Mouse (Mus musculus): Measurements from ENCODE around the gene Tbxa2r. TPM values are rescaled to one million over a fixed set of nuclear protein-coding genes. Genes with fewer than 3 reads are reported as not detected.
A peak's percentile ranks its signal among the peaks of the same experiment; 100 is the strongest.

Gene Tbxa2r
- polyA plus RNA-seq, 1 experiment from 2014 or later, result 25.3 TPM

DNA sequence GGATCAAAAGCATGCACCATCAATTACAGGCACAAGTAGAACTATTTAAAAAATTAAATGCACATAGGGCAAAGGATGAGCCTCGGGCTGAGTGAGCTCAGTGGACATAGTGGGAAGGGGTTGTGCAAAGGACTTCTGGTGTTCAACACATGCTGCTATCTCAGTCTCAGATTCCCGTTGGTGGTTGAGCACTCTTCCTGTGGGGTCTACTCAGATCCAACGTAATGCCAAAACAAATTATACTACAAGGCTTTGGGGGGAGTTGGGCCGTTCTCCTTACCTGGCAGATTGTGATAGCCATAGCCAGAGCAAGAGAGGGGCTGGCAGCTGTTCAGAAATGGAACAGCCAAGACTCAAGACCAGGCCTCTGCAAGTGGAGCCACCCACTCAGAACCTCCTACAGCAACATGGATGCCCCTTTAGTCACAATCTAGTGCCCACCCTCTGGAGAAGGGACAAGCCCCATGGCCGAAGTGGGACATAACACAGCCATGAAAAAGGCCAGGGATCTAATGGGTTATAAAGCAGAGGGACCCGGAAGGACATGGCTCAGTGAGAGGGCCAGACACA, 51.4 kb downstream of the Tbxa2r start:
- Histone ChIP-seq H3K27ac (no peak overlapping the region; the same call in 1 of the 2 replicates), H3K4me1 (peaks cover 23% of the 10 kb centered on the region)

DNA sequence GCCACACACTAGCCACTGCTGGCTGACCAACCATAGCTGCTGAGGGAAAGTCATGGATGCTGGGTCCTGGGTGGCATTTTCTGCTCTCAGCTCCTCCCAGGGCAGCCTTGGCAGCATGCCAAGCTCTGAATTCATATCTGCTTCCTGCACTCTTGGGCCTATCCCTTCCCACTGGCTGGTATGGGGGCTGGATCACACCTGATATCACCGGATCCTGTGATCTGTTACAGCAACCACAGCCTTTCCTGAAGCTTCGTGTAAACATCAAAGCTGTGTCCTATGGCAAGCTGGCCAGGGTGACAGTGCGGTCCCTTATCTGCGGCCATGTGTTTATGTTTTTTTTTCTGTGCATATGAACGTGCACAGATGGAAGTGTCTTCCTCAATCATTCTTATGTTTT, 53.5 kb downstream of the Tbxa2r start:
- Histone ChIP-seq H3K4me1 (peaks cover 14% of the 10 kb centered on the region), H3K9me3 (no peaks in the 10 kb centered on the region), H3K27me3 (replicated peaks) (no peaks in the 10 kb centered on the region), H3K4me3 (replicated peaks) (no peak overlapping the region), H3K36me3 (peaks cover 14% of the 10 kb centered on the region; the same call in 1 of the 2 replicates), H3K4me2 (no peak overlapping the region), H3K27ac (peak overlapping the region; percentile 50; the same call in 1 of the 2 replicates), H3K9ac (no peak overlapping the region)
- 58% methylated on average over 5 of the region's 5 CpGs for WGBS
- peak; percentile 40; the same call in 1 of the 2 replicates for ATAC-seq (ENCODE audit: insufficient read depth, low FRiP score, low read depth)

More for the DNA sequence above, 51.4 kb downstream of the Tbxa2r start:
- Histone ChIP-seq H3K27me3 (replicated peaks) (no peaks in the 10 kb centered on the region), H3K9me3 (no peaks in the 10 kb centered on the region), H3K4me2 (no peak overlapping the region), H3K36me3 (peaks cover 8% of the 10 kb centered on the region; the same call in 1 of the 2 replicates), H3K4me3 (replicated peaks) (no peak overlapping the region), H3K9ac (no peak overlapping the region)
- ATAC-seq (ENCODE audit: insufficient read depth, low FRiP score, low read depth), result no peak
- 83% methylated on average over 6 of the region's 6 CpGs for WGBS

DNA sequence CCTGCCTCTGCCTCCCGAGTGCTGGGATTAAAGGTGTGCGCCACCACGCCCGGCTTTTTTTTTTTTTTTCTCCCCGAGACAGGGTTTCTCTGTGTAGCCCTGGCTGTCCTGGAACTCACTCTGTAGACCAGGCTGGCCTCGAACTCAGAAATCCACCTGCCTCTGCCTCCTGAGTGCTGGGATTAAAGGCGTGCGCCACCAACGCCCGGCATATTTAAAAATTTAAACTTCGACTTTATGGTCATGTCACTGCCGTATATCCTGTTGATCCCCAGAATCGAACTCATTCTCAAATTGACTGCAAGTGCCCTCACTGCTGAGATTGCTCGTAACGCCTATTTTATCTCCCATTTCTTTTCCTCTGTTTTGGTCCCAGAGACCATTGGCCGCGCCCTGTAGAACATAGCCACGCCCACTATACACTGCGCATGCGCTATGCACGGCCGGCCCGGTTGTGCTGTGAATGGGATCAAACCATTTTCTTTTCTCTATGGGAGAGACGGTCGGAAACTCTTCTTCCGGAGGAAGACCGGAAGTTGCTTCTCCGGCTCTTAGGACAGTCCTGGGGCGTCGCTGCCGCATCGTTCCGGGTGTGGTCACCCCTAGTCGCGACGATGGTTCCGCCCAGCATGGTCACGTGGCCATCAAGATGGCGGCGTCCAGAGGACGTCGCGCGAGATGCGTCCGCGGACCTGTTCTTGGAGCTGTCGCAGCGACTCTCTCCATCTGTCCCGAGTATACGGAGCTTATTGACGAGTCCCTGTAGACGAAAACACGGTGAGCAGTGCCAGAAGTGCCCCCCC, 55.5 kb downstream of the Tbxa2r start, which contains the start of the genes Dohh and Gm48551:
Gene Dohh, plus strand, starts transcription at position 627 of the 803 bp plus-strand sequence.
Gene Gm48551, plus strand, starts transcription at position 665 of the 803 bp plus-strand sequence.
- H3K27ac ChIP-seq, result peak within 1 kb of the TSS; percentile 68
- H3K27me3 ChIP-seq (replicated peaks), result no peaks in the 10 kb centered on the region
- H3K9ac ChIP-seq, result peak within 1 kb of the TSS; percentile 59
- H3K4me2 ChIP-seq, result peak within 1 kb of the TSS; percentile 79
- H3K36me3 ChIP-seq, result peaks cover 27% of the 10 kb centered on the region; the same call in 1 of the 2 replicates
- peak; percentile 91 for ATAC-seq (ENCODE audit: insufficient read depth, low FRiP score, low read depth)
- peak within 1 kb of the TSS; percentile 73 for H3K4me3 ChIP-seq (replicated peaks)
- H3K4me1 ChIP-seq, result peaks cover 9% of the 10 kb centered on the region
- 7% methylated on average over 54 of the region's 54 CpGs for WGBS
- H3K9me3 ChIP-seq, result no peaks in the 10 kb centered on the region

DNA sequence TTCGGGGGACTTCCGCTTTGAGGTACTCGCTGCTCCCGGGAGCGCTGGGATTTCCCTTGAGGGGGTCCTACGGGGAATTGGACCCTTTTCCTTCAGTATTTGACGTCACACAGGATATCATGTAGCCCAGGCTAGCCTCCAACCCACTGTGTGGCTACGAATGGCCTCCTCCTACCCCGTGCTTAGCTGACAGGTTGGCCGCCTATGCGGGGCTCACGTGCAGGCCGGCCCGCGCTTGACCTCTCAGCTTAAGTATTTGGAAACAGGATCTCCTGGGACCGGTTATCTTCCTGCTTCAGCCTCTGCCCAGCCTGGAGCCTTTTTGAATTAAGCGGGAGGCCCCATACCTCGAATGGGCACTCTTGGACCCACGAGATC, 56.1 kb downstream of the Tbxa2r start:
- Histone ChIP-seq H3K4me2 (peak overlapping the region; percentile 79), H3K4me3 (replicated peaks) (peak overlapping the region; percentile 73), H3K9ac (peak overlapping the region; percentile 59), H3K27me3 (replicated peaks) (no peaks in the 10 kb centered on the region), H3K36me3 (peaks cover 27% of the 10 kb centered on the region; the same call in 1 of the 2 replicates), H3K4me1 (peaks cover 9% of the 10 kb centered on the region), H3K9me3 (no peaks in the 10 kb centered on the region), H3K27ac (peak overlapping the region; percentile 68)
- under 1% methylated on average over 19 of the region's 19 CpGs for WGBS
- ATAC-seq (ENCODE audit: insufficient read depth, low FRiP score, low read depth), result 0 out of 2 replicates have a peak, but pooled peaks have one; percentile 0

Other genes starting within 250 kb of the Tbxa2r start
- gene Creb3l3, start 229.9 kb upstream of the Tbxa2r start, polyA plus RNA-seq (2015; fragmentation: Nextera tagmentation; extraction: Ambion mirVana), result 10.6 and 11.4 TPM in 2 replicates
- gene Map2k2, start 222.8 kb upstream of the Tbxa2r start, polyA plus RNA-seq (2015; fragmentation: Nextera tagmentation; extraction: Ambion mirVana), result 159 and 181 TPM in 2 replicates
- 56.2 and 60.1 TPM in 2 replicates for gene Zbtb7a, start 193.5 kb upstream of the Tbxa2r start, polyA plus RNA-seq (2015; fragmentation: Nextera tagmentation; extraction: Ambion mirVana)
- gene Pias4, start 160.8 kb upstream of the Tbxa2r start, polyA plus RNA-seq (2015; fragmentation: Nextera tagmentation; extraction: Ambion mirVana), result 41.8 and 44.9 TPM in 2 replicates
- gene Eef2, start 152.1 kb upstream of the Tbxa2r start, polyA plus RNA-seq (2015; fragmentation: Nextera tagmentation; extraction: Ambion mirVana), result 517 and 544 TPM in 2 replicates
- 61.9 and 65.4 TPM in 2 replicates for gene Dapk3, start 145.7 kb upstream of the Tbxa2r start, polyA plus RNA-seq (2015; fragmentation: Nextera tagmentation; extraction: Ambion mirVana)
- gene 4930442H23Rik, start 144.9 kb upstream of the Tbxa2r start, polyA plus RNA-seq (2015; fragmentation: Nextera tagmentation; extraction: Ambion mirVana), result 0.10 TPM in 1 of 2 replicates, not detected in the other
- gene Nmrk2, start 126.7 kb upstream of the Tbxa2r start, polyA plus RNA-seq (2015; fragmentation: Nextera tagmentation; extraction: Ambion mirVana), result 0.18 and 0.26 TPM in 2 replicates
- gene Atcay, start 97.9 kb upstream of the Tbxa2r start, polyA plus RNA-seq (2015; fragmentation: Nextera tagmentation; extraction: Ambion mirVana), result 1.6 and 1.9 TPM in 2 replicates
- gene Zfr2, start 95.6 kb upstream of the Tbxa2r start, polyA plus RNA-seq (2015; fragmentation: Nextera tagmentation; extraction: Ambion mirVana), result 8.8 and 10.4 TPM in 2 replicates
- gene Matk, start 75.8 kb upstream of the Tbxa2r start, polyA plus RNA-seq (2015; fragmentation: Nextera tagmentation; extraction: Ambion mirVana), result 3.4 and 3.8 TPM in 2 replicates
- 217 and 233 TPM in 2 replicates for gene Mrpl54, start 61.8 kb upstream of the Tbxa2r start, polyA plus RNA-seq (2015; fragmentation: Nextera tagmentation; extraction: Ambion mirVana)
- gene Apba3, start 61.8 kb upstream of the Tbxa2r start, polyA plus RNA-seq (2015; fragmentation: Nextera tagmentation; extraction: Ambion mirVana), result 54.4 and 58.1 TPM in 2 replicates
- 32.6 and 38.7 TPM in 2 replicates for gene Tjp3, start 37.1 kb upstream of the Tbxa2r start, polyA plus RNA-seq (2015; fragmentation: Nextera tagmentation; extraction: Ambion mirVana)
- gene Pip5k1c, start 35.8 kb upstream of the Tbxa2r start, polyA plus RNA-seq (2015; fragmentation: Nextera tagmentation; extraction: Ambion mirVana), result 43.1 and 47.6 TPM in 2 replicates
- 40.5 and 40.9 TPM in 2 replicates for gene Cactin, start 7.6 kb upstream of the Tbxa2r start, polyA plus RNA-seq (2015; fragmentation: Nextera tagmentation; extraction: Ambion mirVana)
- gene Gipc3, start 14.5 kb downstream of the Tbxa2r start, polyA plus RNA-seq (2015; fragmentation: Nextera tagmentation; extraction: Ambion mirVana), result 0.04 and 0.12 TPM in 2 replicates
- 78.8 and 79.1 TPM in 2 replicates for gene Hmg20b, start 21.7 kb downstream of the Tbxa2r start, polyA plus RNA-seq (2015; fragmentation: Nextera tagmentation; extraction: Ambion mirVana)
- 12.8 and 13.6 TPM in 2 replicates for gene Mfsd12, start 28.8 kb downstream of the Tbxa2r start, polyA plus RNA-seq (2015; fragmentation: Nextera tagmentation; extraction: Ambion mirVana)
- gene 4930404N11Rik, start 37.1 kb downstream of the Tbxa2r start, polyA plus RNA-seq (2015; fragmentation: Nextera tagmentation; extraction: Ambion mirVana), result 1.2 and 1.5 TPM in 2 replicates
- 88.5 and 90.5 TPM in 2 replicates for gene Fzr1, start 49.8 kb downstream of the Tbxa2r start, polyA plus RNA-seq (2015; fragmentation: Nextera tagmentation; extraction: Ambion mirVana)
- gene Dohh, start 55.7 kb downstream of the Tbxa2r start, polyA plus RNA-seq (2015; fragmentation: Nextera tagmentation; extraction: Ambion mirVana), result 78.9 and 80.4 TPM in 2 replicates
- 2.9 and 3.3 TPM in 2 replicates for gene Gm48551, start 55.7 kb downstream of the Tbxa2r start, polyA plus RNA-seq (2015; fragmentation: Nextera tagmentation; extraction: Ambion mirVana)
- gene Gm48552, start 60.3 kb downstream of the Tbxa2r start, polyA plus RNA-seq (2015; fragmentation: Nextera tagmentation; extraction: Ambion mirVana), result 0.41 and 1.4 TPM in 2 replicates
- gene Smim24, start 64.3 kb downstream of the Tbxa2r start, polyA plus RNA-seq (2015; fragmentation: Nextera tagmentation; extraction: Ambion mirVana), result 59.5 and 77.5 TPM in 2 replicates
- 65.5 and 78.2 TPM in 2 replicates for gene Nfic, start 126.9 kb downstream of the Tbxa2r start, polyA plus RNA-seq (2015; fragmentation: Nextera tagmentation; extraction: Ambion mirVana)
- gene Celf5, start 154.0 kb downstream of the Tbxa2r start, polyA plus RNA-seq (2015; fragmentation: Nextera tagmentation; extraction: Ambion mirVana), result 1.7 and 1.8 TPM in 2 replicates
- gene Ncln, start 167.7 kb downstream of the Tbxa2r start, polyA plus RNA-seq (2015; fragmentation: Nextera tagmentation; extraction: Ambion mirVana), result 83.9 and 93.7 TPM in 2 replicates
- gene S1pr4, start 171.4 kb downstream of the Tbxa2r start, polyA plus RNA-seq (2015; fragmentation: Nextera tagmentation; extraction: Ambion mirVana), result 1.4 and 1.6 TPM in 2 replicates
- gene Gna15, start 195.5 kb downstream of the Tbxa2r start, polyA plus RNA-seq (2015; fragmentation: Nextera tagmentation; extraction: Ambion mirVana), result 4.4 and 5.8 TPM in 2 replicates
- 113 and 134 TPM in 2 replicates for gene Gna11, start 216.5 kb downstream of the Tbxa2r start, polyA plus RNA-seq (2015; fragmentation: Nextera tagmentation; extraction: Ambion mirVana)
- gene Aes, start 230.8 kb downstream of the Tbxa2r start, polyA plus RNA-seq (2015; fragmentation: Nextera tagmentation; extraction: Ambion mirVana), result 692 and 697 TPM in 2 replicates
- gene Tle2, start 245.8 kb downstream of the Tbxa2r start, polyA plus RNA-seq (2015; fragmentation: Nextera tagmentation; extraction: Ambion mirVana), result 28.8 and 35.6 TPM in 2 replicates